Mouse (Mus musculus) CH12.LX (cell line): ENCODE results near the gene Usp46. TPM values are rescaled to one million over a fixed set of nuclear protein-coding genes. Genes with fewer than 3 reads are reported as not detected.

ENCODE experiments used
- DNase-seq: peaks from one replicate; pipeline ENCODE4 v3.0.0-alpha.2; 2013; ENCODE audit errors: extremely low read depth
- H3K27ac ChIP-seq: 2 replicates; pipeline ENCODE4 v1.5.1; 2012; ENCODE audit warnings: low read depth, mild to moderate bottlenecking, control low read depth, moderate library complexity; ENCODE audit not compliant: insufficient read depth
- H3K27me3 ChIP-seq: replicated peaks from 2 replicates; pipeline ENCODE3; 2012; ENCODE audit warnings: inconsistent platforms
- H3K36me3 ChIP-seq, 2 experiments: replicated peaks in 1 of 2; 2 replicates each; pipeline versions ENCODE3 to v1.6.1; 2012; ENCODE audit warnings: inconsistent platforms in 1 of 2, low read length in 1 of 2, mild to moderate bottlenecking in 1 of 2, mixed read lengths in 1 of 2, moderate library complexity in 1 of 2; ENCODE audit not compliant: control insufficient read depth in 1 of 2, insufficient read depth in 1 of 2
- H3K4me1 ChIP-seq, 2 experiments: 2 replicates each; pipeline ENCODE4 v1.6.1; 2012; ENCODE audit warnings: inconsistent platforms in 1 of 2, moderate library complexity in 1 of 2; ENCODE audit not compliant: insufficient read depth in 2 of 2, control insufficient read depth in 1 of 2
- H3K4me2 ChIP-seq: 2 replicates; pipeline ENCODE4 v1.6.1; 2012; ENCODE audit warnings: low read depth, mild to moderate bottlenecking, control low read depth; ENCODE audit not compliant: poor library complexity, insufficient read depth, severe bottlenecking
- H3K4me3 ChIP-seq, 3 experiments: fragments of 150-350 bp in 1 of 3; sonication (generic) in 1 of 3; replicated peaks in 1 of 3; 2 replicates each; pipeline versions ENCODE3 to v1.5.1; 2011 to 2012; ENCODE audit warnings: low read depth in 2 of 3, low read length in 2 of 3, mild to moderate bottlenecking in 2 of 3, moderate library complexity in 2 of 3, control low read depth in 1 of 3, improper control_type of control experiment in 1 of 3, inconsistent platforms in 1 of 3, mixed read lengths in 1 of 3; ENCODE audit not compliant: poor library complexity in 1 of 3
- H3K79me2 ChIP-seq: replicated peaks from 2 replicates; pipeline ENCODE4 v1.6.1; 2012; ENCODE audit warnings: mild to moderate bottlenecking, moderate library complexity; ENCODE audit not compliant: control insufficient read depth, poor library complexity, insufficient read depth, severe bottlenecking; ENCODE audit errors: extremely low read depth
- H3K9ac ChIP-seq: 2 replicates; pipeline ENCODE4 v1.6.1; 2012; ENCODE audit warnings: low read depth, mild to moderate bottlenecking, control low read depth, moderate library complexity; ENCODE audit not compliant: insufficient read depth
- H3K9me3 ChIP-seq: replicated peaks from 2 replicates; pipeline ENCODE3; 2012; ENCODE audit warnings: low read length, inconsistent platforms, mixed read lengths
- BHLHE40 ChIP-seq: IDR thresholded peaks from 2 replicates; pipeline ENCODE4 v1.6.1; 2011; ENCODE audit warnings: mild to moderate bottlenecking, low read depth, low read length, improper control_type of control experiment
- CHD1 ChIP-seq: IDR thresholded peaks from 2 replicates; pipeline ENCODE4 v1.6.1; 2012; ENCODE audit warnings: low read depth, low read length, improper control_type of control experiment, inconsistent platforms
- CHD2 ChIP-seq: IDR thresholded peaks from 2 replicates; pipeline ENCODE4 v1.6.1; 2011; ENCODE audit warnings: low read length, improper control_type of control experiment
- CTCF ChIP-seq, 2 experiments: IDR thresholded peaks in 1 of 2; conservative IDR thresholded peaks in 1 of 2; 2 replicates each; pipeline ENCODE4 v1.5.1; 2011 to 2012; ENCODE audit warnings: low read depth in 2 of 2, low read length in 2 of 2, improper control_type of control experiment in 1 of 2, inconsistent platforms in 1 of 2, mild to moderate bottlenecking in 1 of 2, moderate library complexity in 1 of 2
- E2F4 ChIP-seq: IDR thresholded peaks from 2 replicates; pipeline ENCODE4 v1.6.1; 2011; ENCODE audit warnings: low read depth, low read length, improper control_type of control experiment; ENCODE audit not compliant: insufficient replicate concordance
- EP300 ChIP-seq: IDR thresholded peaks from 2 replicates; pipeline ENCODE4 v1.6.1; 2011; ENCODE audit warnings: low read length, improper control_type of control experiment
- ETS1 ChIP-seq: conservative IDR thresholded peaks from 2 replicates; pipeline ENCODE4 v1.6.1; 2012; ENCODE audit warnings: low read depth, mild to moderate bottlenecking, inconsistent platforms, low read length, improper control_type of control experiment, moderate library complexity
- GABPA ChIP-seq: IDR thresholded peaks from 2 replicates; pipeline ENCODE4 v1.6.1; 2012; ENCODE audit warnings: low read depth, low read length, improper control_type of control experiment, inconsistent platforms; ENCODE audit not compliant: insufficient replicate concordance
- HCFC1 ChIP-seq: IDR thresholded peaks from 2 replicates; pipeline ENCODE4 v1.6.1; 2012; ENCODE audit warnings: low read depth, mild to moderate bottlenecking, inconsistent platforms, low read length, improper control_type of control experiment
- IRF4 ChIP-seq: IDR thresholded peaks from 2 replicates; pipeline ENCODE4 v1.6.1; 2014; ENCODE audit warnings: low read depth, mild to moderate bottlenecking, inconsistent platforms, low read length, improper control_type of control experiment
- JUN ChIP-seq: IDR thresholded peaks from 2 replicates; pipeline ENCODE4 v1.6.1; 2011; ENCODE audit warnings: low read depth, mild to moderate bottlenecking, low read length, improper control_type of control experiment, moderate library complexity; ENCODE audit not compliant: insufficient read depth
- JUND ChIP-seq: conservative IDR thresholded peaks from 2 replicates; pipeline ENCODE4 v1.6.1; 2011; ENCODE audit warnings: low read depth, low read length, improper control_type of control experiment
- KAT2A ChIP-seq: IDR thresholded peaks from 2 replicates; pipeline ENCODE4 v1.6.1; 2012; ENCODE audit warnings: low read length, improper control_type of control experiment, inconsistent platforms; ENCODE audit not compliant: insufficient replicate concordance
- MAFK ChIP-seq: IDR thresholded peaks from 2 replicates; pipeline ENCODE4 v1.6.1; 2011; ENCODE audit warnings: low read length, improper control_type of control experiment; ENCODE audit not compliant: insufficient replicate concordance
- MAX ChIP-seq: IDR thresholded peaks from 2 replicates; pipeline ENCODE4 v1.6.1; 2011; ENCODE audit warnings: low read length, improper control_type of control experiment
- MAZ ChIP-seq: IDR thresholded peaks from 2 replicates; pipeline ENCODE4 v1.6.1; 2012; ENCODE audit warnings: low read depth, mild to moderate bottlenecking, inconsistent platforms, low read length, improper control_type of control experiment, moderate library complexity
- MEF2A ChIP-seq: IDR thresholded peaks from 2 replicates; pipeline ENCODE4 v1.6.1; 2014; ENCODE audit warnings: low read depth, mild to moderate bottlenecking, inconsistent platforms, low read length, improper control_type of control experiment, borderline replicate concordance
- MXI1 ChIP-seq: IDR thresholded peaks from 2 replicates; pipeline ENCODE4 v1.6.1; 2011; ENCODE audit warnings: mild to moderate bottlenecking, low read depth, low read length, improper control_type of control experiment
- MYC ChIP-seq: IDR thresholded peaks from 2 replicates; pipeline ENCODE4 v1.6.1; 2011; ENCODE audit warnings: low read depth, mild to moderate bottlenecking, improper control_type of control experiment, low read length
- NELFE ChIP-seq: IDR thresholded peaks from 2 replicates; pipeline ENCODE4 v1.6.1; 2011; ENCODE audit warnings: low read depth, low read length, improper control_type of control experiment
- NRF1 ChIP-seq: IDR thresholded peaks from 2 replicates; pipeline ENCODE4 v1.6.1; 2014; ENCODE audit warnings: low read depth, mild to moderate bottlenecking, inconsistent platforms, low read length, improper control_type of control experiment, moderate library complexity
- PAX5 ChIP-seq: IDR thresholded peaks from 2 replicates; pipeline ENCODE4 v1.6.1; 2012; ENCODE audit warnings: low read length, inconsistent platforms, mixed read lengths
- POLR2A ChIP-seq: IDR thresholded peaks from 2 replicates; pipeline ENCODE4 v1.6.1; 2011; ENCODE audit warnings: low read depth, mild to moderate bottlenecking, improper control_type of control experiment, low read length
- POLR2AphosphoS2 ChIP-seq: IDR thresholded peaks from 2 replicates; pipeline ENCODE4 v1.6.1; 2011; ENCODE audit warnings: low read depth, low read length, improper control_type of control experiment
- RAD21 ChIP-seq: IDR thresholded peaks from 2 replicates; pipeline ENCODE4 v1.6.1; 2011; ENCODE audit warnings: low read depth, mild to moderate bottlenecking, low read length, improper control_type of control experiment, moderate library complexity
- RCOR1 ChIP-seq: conservative IDR thresholded peaks from 2 replicates; pipeline ENCODE4 v1.6.1; 2012; ENCODE audit warnings: low read depth, mild to moderate bottlenecking, inconsistent platforms, low read length, improper control_type of control experiment
- SIN3A ChIP-seq: IDR thresholded peaks from 2 replicates; pipeline ENCODE4 v1.6.1; 2012; ENCODE audit warnings: low read length, improper control_type of control experiment, inconsistent platforms
- SMC3 ChIP-seq: IDR thresholded peaks from 2 replicates; pipeline ENCODE4 v1.6.1; 2011; ENCODE audit warnings: low read depth, low read length, improper control_type of control experiment
- TBP ChIP-seq: conservative IDR thresholded peaks from 2 replicates; pipeline ENCODE4 v1.6.1; 2011; ENCODE audit warnings: low read depth, low read length, improper control_type of control experiment
- TCF12 ChIP-seq: IDR thresholded peaks from 2 replicates; pipeline ENCODE4 v1.6.1; 2014; ENCODE audit warnings: low read depth, mild to moderate bottlenecking, inconsistent platforms, low read length, improper control_type of control experiment
- UBTF ChIP-seq: IDR thresholded peaks from 2 replicates; pipeline ENCODE4 v1.6.1; 2012; ENCODE audit warnings: low read depth, mild to moderate bottlenecking, inconsistent platforms, low read length, improper control_type of control experiment, moderate library complexity
- USF1 ChIP-seq: IDR thresholded peaks from 2 replicates; pipeline ENCODE4 v1.6.1; 2014; ENCODE audit warnings: low read depth, mild to moderate bottlenecking, inconsistent platforms, low read length, improper control_type of control experiment
- USF2 ChIP-seq: conservative IDR thresholded peaks from 2 replicates; pipeline ENCODE4 v1.6.1; 2011; ENCODE audit warnings: low read depth, low read length, improper control_type of control experiment
- ZC3H11A ChIP-seq: IDR thresholded peaks from 2 replicates; pipeline ENCODE4 v1.6.1; 2012; ENCODE audit warnings: low read depth, mild to moderate bottlenecking, inconsistent platforms, low read length, improper control_type of control experiment
- ZKSCAN1 ChIP-seq: IDR thresholded peaks from 2 replicates; pipeline ENCODE4 v1.6.1; 2012; ENCODE audit warnings: low read depth, inconsistent platforms, low read length, improper control_type of control experiment, borderline replicate concordance
- ZMIZ1 ChIP-seq: IDR thresholded peaks from 2 replicates; pipeline ENCODE4 v1.6.1; 2012; ENCODE audit warnings: low read depth, mild to moderate bottlenecking, inconsistent platforms, low read length, improper control_type of control experiment
- ZNF384 ChIP-seq: IDR thresholded peaks from 2 replicates; pipeline ENCODE4 v1.6.1; 2012; ENCODE audit warnings: low read depth, low read length, improper control_type of control experiment, inconsistent platforms
- dilution Hi-C: fragments of 300-500 bp; cut with MboI; formaldehyde crosslinking; loops from 2 replicates; pipeline ENCODE4 v1.14.3; 2020; ENCODE audit warnings: low sequenced_read_pairs; ENCODE audit not compliant: extremely low pct_unique_long_range_greater_than_20kb, extremely low pct_ligation_motif_present
- in situ Hi-C: fragments of 300-500 bp; cut with MboI; formaldehyde crosslinking; loops from 3 replicates; pipeline ENCODE4 v1.14.3; 2019; ENCODE audit warnings: low sequenced_read_pairs, low pct_ligation_motif_present, low pct_unique_long_range_greater_than_20kb, mixed read lengths
- polyA plus RNA-seq: library from polyadenylated mRNA; unstranded; fragments of >175 nt; gene quantifications from 2 replicates; pipeline ENCODE4 v1.2.1, GENCODE M21; 2012; ENCODE audit warnings: low read depth; ENCODE audit not compliant: insufficient read length
- total RNA-seq, 2 experiments: library from RNA; depleted of rRNA; stranded (reverse); fragments of 300-350 nt in 1 of 2; fragments of >200 nt in 1 of 2; gene quantifications; 2 replicates each; pipeline ENCODE4 v1.2.3; 2012 to 2014

Gene Usp46
- total RNA-seq (2012; rRNA removed) (5.1 and 6.6 TPM in 2 replicates), total RNA-seq (2014; rRNA removed) (16.3 and 18.1 TPM in 2 replicates), polyA plus RNA-seq (12.7 and 15.6 TPM in 2 replicates)

- no peaks in the 10 kb centered on the region for H3K9me3 ChIP-seq
- peaks cover 3 to 27% of the 10 kb centered on the region in 2 experiments; a peak in 3 of 4 replicates for H3K4me1 ChIP-seq
- H3K4me3 ChIP-seq = peak within 1 kb of the TSS; percentile 61 to 80 (median 76)
- peaks cover 0 to 6% of the 10 kb centered on the region in 2 experiments for H3K36me3 ChIP-seq
- peak within 1 kb of the TSS; percentile 98 for H3K9ac ChIP-seq
- H3K79me2 ChIP-seq = no peaks in the 10 kb centered on the region; the same call in 1 of the 2 replicates
- DNase-seq = peak; percentile 58
- no peaks in the 10 kb centered on the region for H3K27me3 ChIP-seq
- dilution Hi-C loops = no loop called here
- in situ Hi-C loops = no loop called here
- peak within 1 kb of the TSS; percentile 91 for H3K4me2 ChIP-seq
- peak within 1 kb of the TSS; percentile 43 for H3K27ac ChIP-seq
- TF ChIP-seq JUN (no peak), GABPA (no peak), POLR2A (peak; percentile 78), CHD2 (no peak), CTCF (conservative IDR thresholded peaks at IDR 0.05 in 1 of 2, IDR thresholded peaks at IDR 0.05 in 1 of 2; ENCODE audit: low read depth in 2 of 2, low read length in 2 of 2) (no peak), RAD21 (no peak), NRF1 (peak; percentile 29; the same call in 1 of the 2 replicates), SMC3 (no peak), MEF2A (no peak), TBP (no peak), USF2 (no peak), POLR2AphosphoS2 (0 out of 2 replicates have a peak, but pooled peaks have one; percentile 26), ZMIZ1 (0 out of 2 replicates have a peak, but pooled peaks have one; percentile 49), MAFK (no peak), KAT2A (0 out of 2 replicates have a peak, but pooled peaks have one; percentile 10), BHLHE40 (0 out of 2 replicates have a peak, but pooled peaks have one; percentile 19), NELFE (peak; percentile 68), IRF4 (0 out of 2 replicates have a peak, but pooled peaks have one; percentile 4), UBTF (peak; percentile 76), USF1 (no peak), MXI1 (peak; percentile 35; the same call in 1 of the 2 replicates), ETS1 (no peak), CHD1 (no peak), PAX5 (no peak), ZKSCAN1 (no peak), SIN3A (no peak; the same call in 1 of the 2 replicates), E2F4 (no peak), MYC (no peak), EP300 (no peak), HCFC1 (no peak), RCOR1 (no peak), JUND (no peak), ZC3H11A (no peak), TCF12 (peak; percentile 25; the same call in 1 of the 2 replicates), ZNF384 (no peak), MAZ (peak; percentile 29), MAX (no peak)
Measured at GRCm38 (mm10) chr5:74067831-74068713, at the start of gene Usp46. Usp46 (minus strand) TSS chr5:74068431.
